Mouse (Mus musculus): ENCODE data around the gene Gsg1l. TPM values are rescaled to one million over a fixed set of nuclear protein-coding genes. Genes with fewer than 3 reads are reported as not detected.

Gene Gsg1l
- polyA plus RNA-seq, 1 experiment from 2014 or later = 7.0 TPM

DNA sequence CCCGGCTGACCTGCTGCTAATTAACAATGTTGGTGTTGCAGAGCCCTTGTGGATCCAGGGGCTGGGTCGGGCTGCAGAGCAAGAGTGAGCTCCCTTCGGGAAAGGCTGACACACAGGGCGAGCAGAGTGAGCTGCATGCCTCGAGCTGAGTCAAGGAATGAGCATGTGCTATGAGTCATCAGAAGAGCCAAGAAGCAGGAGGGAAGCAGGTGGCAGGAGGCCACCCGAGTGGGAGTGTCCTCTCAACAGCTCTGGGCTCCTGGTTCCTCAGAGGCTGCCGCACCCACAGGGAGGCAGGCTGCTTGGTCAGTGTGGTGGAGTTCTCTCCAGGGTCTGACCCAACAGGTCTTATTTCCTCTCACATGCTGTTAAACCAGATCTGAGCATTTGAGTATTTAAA is 183.2 kb downstream of the Gsg1l start:
- 46% methylated on average over 7 of the region's 7 CpGs for WGBS
- DNase-seq (ENCODE audit: low spot score) = no peak

DNA sequence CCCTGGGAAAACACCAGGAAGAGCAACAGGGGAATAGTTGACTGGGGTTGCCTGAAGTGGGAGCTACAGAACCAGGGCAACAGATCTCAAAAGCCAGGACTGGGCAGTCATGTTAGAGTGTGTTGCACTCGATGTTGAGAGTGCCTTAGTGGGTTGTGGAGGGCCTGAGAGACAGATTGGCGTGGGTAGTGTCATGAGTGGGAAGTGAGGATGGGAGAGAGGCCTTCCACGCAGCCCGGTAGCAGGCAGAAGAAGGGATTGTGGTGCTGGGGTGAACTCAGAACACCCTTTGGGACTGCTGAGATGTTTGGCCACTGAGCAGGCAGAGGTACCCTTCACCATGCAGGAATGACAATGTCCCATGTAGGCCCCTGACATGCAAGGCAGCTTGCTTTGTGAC is 185.2 kb downstream of the Gsg1l start:
- Histone ChIP-seq H3K36me3 (ENCODE audit: control insufficient read depth, insufficient read depth, low read length) (no peaks in the 10 kb centered on the region), H3K4me2 (ENCODE audit: low read depth) (no peak overlapping the region), H3K9ac (ENCODE audit: low read length) (no peak overlapping the region), H3K27ac (ENCODE audit: low read depth, low read length) (no peak overlapping the region), H3K27me3 (ENCODE audit: control insufficient read depth, insufficient read depth, low read length) (no peaks in the 10 kb centered on the region), H3K9me3 (ENCODE audit: control insufficient read depth, low read length) (no peaks in the 10 kb centered on the region), H3K4me1 (ENCODE audit: control insufficient read depth, insufficient read depth, low read length) (no peaks in the 10 kb centered on the region), H3K4me3 (ENCODE audit: low read depth, low read length) (no peak overlapping the region)
- DNase-seq (ENCODE audit: low spot score) (no peak), ATAC-seq (ENCODE audit: insufficient read depth, low FRiP score, low TSS enrichment) (no peak)
- 84% methylated on average over 4 of the region's 4 CpGs for WGBS

More for the DNA sequence above, 183.2 kb downstream of the Gsg1l start:
- H3K9me3 ChIP-seq (ENCODE audit: control insufficient read depth, low read length) = no peaks in the 10 kb centered on the region
- no peak overlapping the region for H3K4me2 ChIP-seq (ENCODE audit: low read depth)
- H3K36me3 ChIP-seq (ENCODE audit: control insufficient read depth, insufficient read depth, low read length) = no peaks in the 10 kb centered on the region
- H3K4me1 ChIP-seq (ENCODE audit: control insufficient read depth, insufficient read depth, low read length) = no peaks in the 10 kb centered on the region
- H3K27ac ChIP-seq (ENCODE audit: low read depth, low read length) = no peak overlapping the region
- no peaks in the 10 kb centered on the region for H3K27me3 ChIP-seq (ENCODE audit: control insufficient read depth, insufficient read depth, low read length)
- no peak overlapping the region for H3K9ac ChIP-seq (ENCODE audit: low read length)
- ATAC-seq (ENCODE audit: insufficient read depth, low FRiP score, low TSS enrichment) = no peak
- H3K4me3 ChIP-seq (ENCODE audit: low read depth, low read length) = no peak overlapping the region

DNA sequence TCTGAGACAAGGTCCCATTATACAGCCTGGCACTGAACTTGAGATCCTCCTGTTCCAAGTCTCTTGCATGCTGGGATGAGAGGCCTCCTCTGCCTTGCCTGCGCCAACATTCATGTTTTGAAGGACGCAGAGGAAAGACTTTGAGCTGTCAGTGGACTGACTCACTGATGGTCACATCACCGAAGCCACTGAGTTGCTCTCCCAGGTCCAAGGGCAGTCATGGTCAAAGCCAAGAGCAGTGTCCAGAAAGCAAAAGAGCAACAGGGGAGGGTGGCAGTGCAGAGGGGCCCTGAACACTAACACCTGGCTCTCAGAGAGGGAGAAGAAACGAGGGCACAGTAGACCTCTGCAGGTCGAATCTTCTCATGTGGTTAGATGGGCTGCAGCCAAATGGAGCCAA is 188.6 kb downstream of the Gsg1l start:
- Histone ChIP-seq H3K27me3 (ENCODE audit: control insufficient read depth, insufficient read depth, low read length) (no peaks in the 10 kb centered on the region), H3K27ac (ENCODE audit: low read depth, low read length) (no peak overlapping the region), H3K9me3 (ENCODE audit: control insufficient read depth, low read length) (no peaks in the 10 kb centered on the region), H3K4me1 (ENCODE audit: control insufficient read depth, insufficient read depth, low read length) (no peaks in the 10 kb centered on the region), H3K36me3 (ENCODE audit: control insufficient read depth, insufficient read depth, low read length) (no peaks in the 10 kb centered on the region), H3K4me2 (ENCODE audit: low read depth) (no peak overlapping the region), H3K9ac (ENCODE audit: low read length) (no peak overlapping the region), H3K4me3 (ENCODE audit: low read depth, low read length) (no peak overlapping the region)
- WGBS = 89% methylated on average over 5 of the region's 5 CpGs
- ATAC-seq (ENCODE audit: insufficient read depth, low FRiP score, low TSS enrichment) = no peak
- no peak for DNase-seq (ENCODE audit: low spot score)

DNA sequence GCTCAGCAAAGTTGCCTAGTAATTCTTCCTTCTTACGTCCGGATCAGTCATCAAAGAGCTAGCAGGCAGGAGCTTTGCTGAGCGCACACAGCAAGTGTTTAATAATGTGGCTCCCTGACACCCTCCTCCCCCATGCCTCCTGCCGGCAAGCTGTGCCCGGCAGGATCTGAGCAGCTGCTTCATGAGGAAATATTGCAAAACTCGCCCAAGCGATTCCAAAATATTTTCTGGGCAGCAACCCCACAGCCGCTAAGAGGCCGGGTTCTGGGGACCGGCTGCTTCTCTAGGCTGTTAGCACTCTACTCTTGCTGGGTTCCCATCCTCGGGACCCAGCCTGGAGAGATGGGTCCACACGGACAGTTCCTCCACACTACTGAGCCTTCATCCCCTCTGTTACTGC is 193.8 kb downstream of the Gsg1l start:
- Histone ChIP-seq H3K4me3 (ENCODE audit: low read depth, low read length) (no peak overlapping the region), H3K36me3 (ENCODE audit: control insufficient read depth, insufficient read depth, low read length) (no peaks in the 10 kb centered on the region), H3K9ac (ENCODE audit: low read length) (no peak overlapping the region), H3K9me3 (ENCODE audit: control insufficient read depth, low read length) (no peaks in the 10 kb centered on the region), H3K27me3 (ENCODE audit: control insufficient read depth, insufficient read depth, low read length) (no peaks in the 10 kb centered on the region), H3K27ac (ENCODE audit: low read depth, low read length) (no peak overlapping the region), H3K4me2 (ENCODE audit: low read depth) (no peak overlapping the region), H3K4me1 (ENCODE audit: control insufficient read depth, insufficient read depth, low read length) (no peaks in the 10 kb centered on the region)
- WGBS = 68% methylated on average over 12 of the region's 12 CpGs
- ATAC-seq (ENCODE audit: insufficient read depth, low FRiP score, low TSS enrichment) (no peak), DNase-seq (ENCODE audit: low spot score) (no peak)

DNA sequence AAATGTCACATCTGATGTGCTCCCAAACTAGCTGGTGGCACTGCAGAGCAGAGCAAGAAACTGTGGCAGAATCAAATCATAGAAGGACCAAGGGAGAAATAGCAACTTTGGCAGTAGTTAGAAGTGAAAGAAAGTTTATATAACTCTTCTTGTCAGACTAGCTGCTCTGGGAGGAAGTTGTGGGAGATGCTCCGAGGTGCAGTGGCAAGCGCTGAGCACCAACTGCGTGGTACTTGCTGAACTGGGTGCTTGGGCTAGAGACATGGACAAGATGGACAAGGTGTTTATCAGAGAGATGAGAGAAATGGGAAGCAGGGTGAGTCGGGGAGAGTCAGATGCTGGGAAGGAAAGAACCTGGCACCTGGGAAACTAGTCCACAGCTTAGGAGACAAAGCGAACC is 194.4 kb downstream of the Gsg1l start:
- Histone ChIP-seq H3K4me2 (ENCODE audit: low read depth) (no peak overlapping the region), H3K4me1 (ENCODE audit: control insufficient read depth, insufficient read depth, low read length) (no peaks in the 10 kb centered on the region), H3K9me3 (ENCODE audit: control insufficient read depth, low read length) (no peaks in the 10 kb centered on the region), H3K27ac (ENCODE audit: low read depth, low read length) (no peak overlapping the region), H3K9ac (ENCODE audit: low read length) (no peak overlapping the region), H3K36me3 (ENCODE audit: control insufficient read depth, insufficient read depth, low read length) (no peaks in the 10 kb centered on the region), H3K4me3 (ENCODE audit: low read depth, low read length) (no peak overlapping the region), H3K27me3 (ENCODE audit: control insufficient read depth, insufficient read depth, low read length) (no peaks in the 10 kb centered on the region)
- ATAC-seq (ENCODE audit: insufficient read depth, low FRiP score, low TSS enrichment) = no peak
- DNase-seq (ENCODE audit: low spot score) = no peak
- WGBS = 91% methylated on average over 5 of the region's 5 CpGs

DNA sequence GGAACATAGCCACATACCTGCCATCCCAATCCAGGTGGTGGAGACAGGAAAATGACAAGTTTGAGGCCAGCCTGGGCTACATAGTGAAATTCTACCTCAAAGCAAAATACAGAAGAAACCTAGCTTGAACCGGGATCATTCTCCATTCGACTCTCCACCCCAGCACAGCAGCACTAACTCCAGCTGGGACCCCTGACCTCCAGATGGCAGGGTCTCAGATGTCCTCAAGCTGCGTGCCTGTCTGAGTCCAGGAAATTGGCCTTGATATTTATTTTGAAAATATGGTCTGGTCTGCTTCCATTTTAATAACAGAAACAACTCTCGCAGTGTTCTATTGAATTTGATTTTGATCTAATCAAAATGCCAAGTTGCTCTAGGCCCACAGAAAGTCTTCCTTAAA is 195.1 kb downstream of the Gsg1l start:
- H3K9ac ChIP-seq (ENCODE audit: low read length) = no peak overlapping the region
- DNase-seq (ENCODE audit: low spot score) = no peak
- no peaks in the 10 kb centered on the region for H3K4me1 ChIP-seq (ENCODE audit: control insufficient read depth, insufficient read depth, low read length)
- no peaks in the 10 kb centered on the region for H3K36me3 ChIP-seq (ENCODE audit: control insufficient read depth, insufficient read depth, low read length)
- no peaks in the 10 kb centered on the region for H3K9me3 ChIP-seq (ENCODE audit: control insufficient read depth, low read length)
- ATAC-seq (ENCODE audit: insufficient read depth, low FRiP score, low TSS enrichment) = no peak
- WGBS = 53% methylated on average over 4 of the region's 4 CpGs
- no peak overlapping the region for H3K27ac ChIP-seq (ENCODE audit: low read depth, low read length)
- no peaks in the 10 kb centered on the region for H3K27me3 ChIP-seq (ENCODE audit: control insufficient read depth, insufficient read depth, low read length)
- H3K4me3 ChIP-seq (ENCODE audit: low read depth, low read length) = no peak overlapping the region
- no peak overlapping the region for H3K4me2 ChIP-seq (ENCODE audit: low read depth)

DNA sequence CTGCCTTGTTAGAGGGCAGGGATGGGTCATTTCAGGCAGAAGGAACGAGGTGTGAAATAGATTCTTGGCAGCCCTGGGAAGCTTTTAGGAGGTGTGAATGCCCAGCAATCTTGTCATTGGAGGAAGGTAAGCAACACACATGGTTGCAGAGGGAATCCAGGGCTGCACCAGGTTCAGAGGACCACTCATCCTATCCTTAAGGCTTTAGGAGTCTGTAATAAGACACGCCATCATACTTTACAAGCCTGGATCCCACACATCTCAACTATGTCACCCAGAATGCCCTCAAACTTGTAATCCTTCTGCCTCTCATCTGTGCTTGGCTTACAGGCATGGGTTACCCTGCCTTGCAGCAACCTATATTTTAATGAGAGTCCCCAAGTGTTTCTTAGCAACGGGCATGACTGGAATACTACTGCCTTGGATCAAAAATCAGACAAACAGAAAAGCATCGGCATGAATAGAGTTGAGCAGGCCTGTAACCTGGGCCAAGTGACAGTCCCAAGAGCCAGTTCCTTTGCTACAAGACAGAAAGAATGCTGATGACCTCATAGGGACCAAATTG is 196.0 kb downstream of the Gsg1l start:
- H3K27me3 ChIP-seq (ENCODE audit: control insufficient read depth, insufficient read depth, low read length) = no peaks in the 10 kb centered on the region
- H3K27ac ChIP-seq (ENCODE audit: low read depth, low read length) = no peak overlapping the region
- whole genome bisulfite sequencing = 65% methylated on average over 4 of the region's 4 CpGs
- no peak overlapping the region for H3K4me2 ChIP-seq (ENCODE audit: low read depth)
- no peaks in the 10 kb centered on the region for H3K4me1 ChIP-seq (ENCODE audit: control insufficient read depth, insufficient read depth, low read length)
- no peak overlapping the region for H3K9ac ChIP-seq (ENCODE audit: low read length)
- no peaks in the 10 kb centered on the region for H3K36me3 ChIP-seq (ENCODE audit: control insufficient read depth, insufficient read depth, low read length)
- ATAC-seq (ENCODE audit: insufficient read depth, low FRiP score, low TSS enrichment) (no peak), DNase-seq (ENCODE audit: low spot score) (no peak)
- no peaks in the 10 kb centered on the region for H3K9me3 ChIP-seq (ENCODE audit: control insufficient read depth, low read length)
- no peak overlapping the region for H3K4me3 ChIP-seq (ENCODE audit: low read depth, low read length)

DNA sequence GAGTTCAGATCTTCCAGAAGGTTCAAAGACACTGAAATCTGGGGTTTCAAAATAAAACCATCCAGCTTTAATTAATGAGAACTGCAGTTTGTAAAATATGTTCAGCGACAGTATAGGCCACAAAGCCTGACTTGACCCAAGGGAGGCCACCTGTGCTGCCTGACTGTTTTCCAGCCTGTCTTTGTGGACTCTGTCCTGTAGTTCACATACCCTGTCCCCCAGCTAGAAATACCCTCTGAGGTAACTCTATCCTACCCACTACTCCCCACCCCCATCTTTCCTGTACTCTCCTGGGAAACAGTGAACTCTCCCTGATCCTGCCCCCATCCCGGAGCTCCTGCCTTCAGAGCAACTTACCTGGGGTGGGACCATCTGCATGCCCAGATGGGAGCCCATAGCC is 199.0 kb downstream of the Gsg1l start:
- no peak overlapping the region for H3K27ac ChIP-seq (ENCODE audit: low read depth, low read length)
- no peak for ATAC-seq (ENCODE audit: insufficient read depth, low FRiP score, low TSS enrichment)
- 71% methylated on average over 2 of the region's 2 CpGs for WGBS
- H3K4me1 ChIP-seq (ENCODE audit: control insufficient read depth, insufficient read depth, low read length) = no peaks in the 10 kb centered on the region
- no peak overlapping the region for H3K9ac ChIP-seq (ENCODE audit: low read length)
- H3K9me3 ChIP-seq (ENCODE audit: control insufficient read depth, low read length) = no peaks in the 10 kb centered on the region
- DNase-seq (ENCODE audit: low spot score) = no peak
- H3K27me3 ChIP-seq (ENCODE audit: control insufficient read depth, insufficient read depth, low read length) = no peaks in the 10 kb centered on the region
- no peak overlapping the region for H3K4me3 ChIP-seq (ENCODE audit: low read depth, low read length)
- no peak overlapping the region for H3K4me2 ChIP-seq (ENCODE audit: low read depth)
- H3K36me3 ChIP-seq (ENCODE audit: control insufficient read depth, insufficient read depth, low read length) = no peaks in the 10 kb centered on the region

DNA sequence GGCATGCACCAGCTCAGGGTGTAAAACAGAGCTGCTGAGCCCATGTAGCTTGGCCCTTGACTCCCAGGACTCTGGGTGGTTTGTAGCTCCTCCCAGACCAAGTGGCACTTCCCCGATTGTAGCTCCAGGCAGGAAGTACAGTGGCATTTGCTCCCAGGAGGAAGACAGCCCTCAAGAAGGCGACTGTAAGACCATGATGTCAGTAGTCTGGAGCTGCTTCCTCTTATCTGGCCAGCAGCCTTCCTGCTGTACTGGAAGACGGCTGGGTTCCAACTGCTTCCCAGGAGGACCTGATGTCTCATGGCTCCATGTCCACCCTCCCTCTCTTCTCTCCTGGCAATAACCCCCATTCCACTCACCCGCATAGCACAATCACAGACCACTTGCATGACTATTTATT is 204.2 kb downstream of the Gsg1l start:
- no peak for ATAC-seq (ENCODE audit: insufficient read depth, low FRiP score, low TSS enrichment)
- 78% methylated on average over 4 of the region's 4 CpGs for whole genome bisulfite sequencing
- no peak for DNase-seq (ENCODE audit: low spot score)

More for the DNA sequence above, 204.2 kb downstream of the Gsg1l start:
- H3K9ac ChIP-seq (ENCODE audit: low read length) = no peak overlapping the region
- H3K27me3 ChIP-seq (ENCODE audit: control insufficient read depth, insufficient read depth, low read length) = no peaks in the 10 kb centered on the region
- no peak overlapping the region for H3K4me3 ChIP-seq (ENCODE audit: low read depth, low read length)
- H3K9me3 ChIP-seq (ENCODE audit: control insufficient read depth, low read length) = no peaks in the 10 kb centered on the region
- H3K36me3 ChIP-seq (ENCODE audit: control insufficient read depth, insufficient read depth, low read length) = no peaks in the 10 kb centered on the region
- H3K27ac ChIP-seq (ENCODE audit: low read depth, low read length) = no peak overlapping the region
- no peak overlapping the region for H3K4me2 ChIP-seq (ENCODE audit: low read depth)
- H3K4me1 ChIP-seq (ENCODE audit: control insufficient read depth, insufficient read depth, low read length) = no peaks in the 10 kb centered on the region
